Mouse (Mus musculus): ENCODE measurements at regions not wholly inside any gene's neighbourhood (a gene's known extent, or its start where the extent isn't known, plus 50 kb on each side); places are given as distances from the start of the nearest gene placed in this dataset.
A peak's percentile ranks its signal among the peaks of the same experiment; 100 is the strongest.

GRCm38 (mm10) chrY:89267946-89268345 is 215.3 kb downstream of the Gm21294 start:
- peak in 1 of 2 experiments; percentile 2 for DNase-seq (ENCODE audit: low spot score in 2 of 2)
